Mouse (Mus musculus) neural tube, embryonic 14.5 days (tissue): ENCODE results near the gene Plxdc1. TPM values are rescaled to one million over a fixed set of nuclear protein-coding genes. Genes with fewer than 3 reads are reported as not detected.

ENCODE experiments used
- ATAC-seq: fragments of 200-750 bp; cut with Nextera tagmentation; 2 replicates; pipeline ENCODE4 v1.8.0; 2017; ENCODE audit warnings: low read depth, mild to moderate bottlenecking, moderate TSS enrichment, moderate library complexity
- H3K27ac ChIP-seq: fragments of 300-500 bp; sonication (generic); 2 replicates; pipeline ENCODE4 v1.5.1; 2014; ENCODE audit warnings: low read depth, mild to moderate bottlenecking, control low read depth, low read length, moderate library complexity, mixed read lengths
- H3K27me3 ChIP-seq: fragments of 300-500 bp; sonication (generic); 2 replicates; pipeline ENCODE4 v1.6.1; 2014; ENCODE audit warnings: low read length; ENCODE audit not compliant: control insufficient read depth, insufficient read depth
- H3K36me3 ChIP-seq: fragments of 300-500 bp; sonication (generic); 2 replicates; pipeline ENCODE4 v1.6.1; 2014; ENCODE audit warnings: low read length, mixed read lengths; ENCODE audit not compliant: control insufficient read depth, insufficient read depth
- H3K4me1 ChIP-seq: fragments of 300-500 bp; sonication (generic); 2 replicates; pipeline ENCODE4 v1.6.1; 2014; ENCODE audit warnings: low read length; ENCODE audit not compliant: control insufficient read depth, insufficient read depth
- H3K4me2 ChIP-seq: fragments of 300-500 bp; sonication (generic); 2 replicates; pipeline ENCODE4 v1.6.1; 2014; ENCODE audit warnings: mild to moderate bottlenecking, low read depth, low read length, control low read depth
- H3K4me3 ChIP-seq: fragments of 300-500 bp; sonication (generic); 2 replicates; pipeline ENCODE4 v1.5.1; 2014; ENCODE audit warnings: low read depth, low read length, control low read depth, mixed read lengths
- H3K9ac ChIP-seq: fragments of 300-500 bp; sonication (generic); replicated peaks from 2 replicates; pipeline ENCODE4 v1.6.1; 2014; ENCODE audit warnings: low read depth, mild to moderate bottlenecking, control low read depth, low read length, mixed read lengths
- H3K9me3 ChIP-seq: fragments of 300-500 bp; sonication (generic); 2 replicates; pipeline ENCODE4 v1.6.1; 2016; ENCODE audit warnings: low read length; ENCODE audit not compliant: control insufficient read depth
- WGBS: fragments of 180-500 bp; shearing (Covaris S2); extraction: QIAGEN DNeasy Blood & Tissue Kit; methylation state at CpG from one replicate; pipeline ENCODE4 v1.1.7; 2014; 5-methylcytosine and 5-hydroxymethylcytosine counted together
- polyA plus RNA-seq: library from polyadenylated mRNA; unstranded; fragments of >200 nt; fragmentation: Nextera tagmentation; extraction: Ambion mirVana; gene quantifications from 2 replicates; pipeline ENCODE4 v1.2.1, GENCODE M21; 2014

The Plxdc1 gene
- polyA plus RNA-seq, 1 experiment from 2014 or later: 0.70 TPM

GRCm38 (mm10) chr11:98005076-98005475, 18.8 kb upstream of the Plxdc1 start:
- Histone ChIP-seq H3K36me3 (peaks cover 44% of the 10 kb centered on the region), H3K9me3 (no peaks in the 10 kb centered on the region), H3K4me1 (0 out of 2 replicates have a peak, but pooled peaks cover 4% of the 10 kb centered on the region), H3K4me2 (no peak overlapping the region), H3K27ac (no peak overlapping the region), H3K4me3 (no peak overlapping the region), H3K27me3 (no peaks in the 10 kb centered on the region), H3K9ac (no peak overlapping the region)
- WGBS: 43% methylated on average over 13 of the region's 13 CpGs
- no peak for ATAC-seq

- no peak overlapping the region for H3K4me2 ChIP-seq
- H3K27me3 ChIP-seq: no peaks in the 10 kb centered on the region
- no peak overlapping the region for H3K27ac ChIP-seq
- no peak overlapping the region for H3K9ac ChIP-seq
- no peak for ATAC-seq
- 68% methylated on average over 8 of the region's 8 CpGs for WGBS
- peaks cover 44% of the 10 kb centered on the region for H3K36me3 ChIP-seq
- H3K4me1 ChIP-seq: 0 out of 2 replicates have a peak, but pooled peaks cover 4% of the 10 kb centered on the region
- H3K9me3 ChIP-seq: no peaks in the 10 kb centered on the region
- H3K4me3 ChIP-seq: no peak overlapping the region
These were observed 17.9 kb upstream of the Plxdc1 start for GRCm38 (mm10) chr11:98004161-98004560.

GRCm38 (mm10) chr11:98003171-98003671, 17.0 kb upstream of the Plxdc1 start:
- Histone ChIP-seq H3K27me3 (no peaks in the 10 kb centered on the region), H3K36me3 (peaks cover 35% of the 10 kb centered on the region), H3K9me3 (no peaks in the 10 kb centered on the region), H3K4me1 (0 out of 2 replicates have a peak, but pooled peaks cover 4% of the 10 kb centered on the region), H3K27ac (no peak overlapping the region), H3K4me3 (no peak overlapping the region), H3K4me2 (no peak overlapping the region), H3K9ac (0 out of 2 replicates have a peak overlapping the region, but pooled peaks have one; percentile 16)
- 28% methylated on average over 17 of the region's 17 CpGs for WGBS
- ATAC-seq: no peak

GRCm38 (mm10) chr11:98002627-98003026, 16.4 kb upstream of the Plxdc1 start:
- 10% methylated on average over 12 of the region's 12 CpGs for WGBS
- H3K4me3 ChIP-seq: no peak overlapping the region
- no peaks in the 10 kb centered on the region for H3K9me3 ChIP-seq
- no peak overlapping the region for H3K9ac ChIP-seq
- H3K36me3 ChIP-seq: peaks cover 33% of the 10 kb centered on the region
- 0 out of 2 replicates have a peak, but pooled peaks cover 4% of the 10 kb centered on the region for H3K4me1 ChIP-seq
- H3K4me2 ChIP-seq: no peak overlapping the region
- ATAC-seq: no peak; the same call in 1 of the 2 replicates
- H3K27ac ChIP-seq: no peak overlapping the region
- H3K27me3 ChIP-seq: no peaks in the 10 kb centered on the region

GRCm38 (mm10) chr11:98001986-98002385, 15.7 kb upstream of the Plxdc1 start:
- 59% methylated on average over 6 of the region's 6 CpGs for WGBS
- no peak overlapping the region for H3K4me3 ChIP-seq
- H3K9me3 ChIP-seq: no peaks in the 10 kb centered on the region
- no peaks in the 10 kb centered on the region for H3K27me3 ChIP-seq
- no peak for ATAC-seq
- no peak overlapping the region for H3K4me2 ChIP-seq
- peaks cover 28% of the 10 kb centered on the region for H3K36me3 ChIP-seq
- H3K4me1 ChIP-seq: 0 out of 2 replicates have a peak, but pooled peaks cover 4% of the 10 kb centered on the region
- H3K9ac ChIP-seq: no peak overlapping the region
- H3K27ac ChIP-seq: no peak overlapping the region

GRCm38 (mm10) chr11:98001351-98001824, 15.1 kb upstream of the Plxdc1 start:
- no peak overlapping the region for H3K4me2 ChIP-seq
- 19% methylated on average over 11 of the region's 11 CpGs for WGBS
- H3K9ac ChIP-seq: no peak overlapping the region
- no peak for ATAC-seq
- H3K27me3 ChIP-seq: no peaks in the 10 kb centered on the region
- H3K4me1 ChIP-seq: 0 out of 2 replicates have a peak, but pooled peaks cover 4% of the 10 kb centered on the region
- peaks cover 25% of the 10 kb centered on the region for H3K36me3 ChIP-seq
- H3K4me3 ChIP-seq: no peak overlapping the region
- H3K27ac ChIP-seq: no peak overlapping the region
- H3K9me3 ChIP-seq: no peaks in the 10 kb centered on the region

GRCm38 (mm10) chr11:98000378-98001140, 14.3 kb upstream of the Plxdc1 start:
- no peak overlapping the region for H3K27ac ChIP-seq
- no peak overlapping the region for H3K4me2 ChIP-seq
- no peaks in the 10 kb centered on the region for H3K27me3 ChIP-seq
- ATAC-seq: no peak
- H3K9ac ChIP-seq: no peak overlapping the region
- 0 out of 2 replicates have a peak, but pooled peaks cover 6% of the 10 kb centered on the region for H3K4me1 ChIP-seq
- H3K36me3 ChIP-seq: peaks cover 17% of the 10 kb centered on the region
- H3K9me3 ChIP-seq: no peaks in the 10 kb centered on the region
- WGBS: 26% methylated on average over 7 of the region's 7 CpGs
- H3K4me3 ChIP-seq: no peak overlapping the region

- no peak for ATAC-seq
- Histone ChIP-seq H3K9me3 (no peaks in the 10 kb centered on the region), H3K4me2 (no peak overlapping the region), H3K27ac (no peak overlapping the region), H3K36me3 (peaks cover 10% of the 10 kb centered on the region), H3K4me3 (no peak overlapping the region), H3K4me1 (0 out of 2 replicates have a peak, but pooled peaks cover 11% of the 10 kb centered on the region), H3K27me3 (0 out of 2 replicates have a peak, but pooled peaks cover 2% of the 10 kb centered on the region), H3K9ac (no peak overlapping the region)
- 62% methylated on average over 5 of the region's 5 CpGs for WGBS
These were observed 13.5 kb upstream of the Plxdc1 start for GRCm38 (mm10) chr11:97999748-98000147.
